Mouse (Mus musculus) ES-E14 (cell line): Measurements from ENCODE around the gene Cep295.

Experiments used
- CHD2 ChIP-seq: IDR thresholded peaks from 2 replicates; pipeline ENCODE4 v1.6.1; 2014; ENCODE audit warnings: mild to moderate bottlenecking, low read depth, low read length, inconsistent platforms
- HCFC1 ChIP-seq: IDR thresholded peaks from 2 replicates; pipeline ENCODE4 v1.6.1; 2012; ENCODE audit warnings: low read length, inconsistent platforms, borderline replicate concordance; ENCODE audit not compliant: insufficient read depth
- MAFK ChIP-seq: IDR thresholded peaks from 2 replicates; pipeline ENCODE4 v1.6.1; 2014; ENCODE audit warnings: mild to moderate bottlenecking, low read depth, low read length, inconsistent platforms; ENCODE audit not compliant: insufficient read depth
- ZNF384 ChIP-seq: IDR thresholded peaks from 2 replicates; pipeline ENCODE4 v1.6.1; 2012; ENCODE audit warnings: low read depth, low read length, inconsistent platforms

- no peak for TF ChIP-seq CHD2
- no peak for TF ChIP-seq ZNF384
- TF ChIP-seq MAFK = no peak
- TF ChIP-seq HCFC1 = peak; percentile 65; the same call in 1 of the 2 replicates
Observed at GRCm38 (mm10) chr9:15357484-15358275, at the start of gene Cep295.
